Mouse (Mus musculus) heart, postnatal 4 days (tissue): ENCODE measurements around the gene Nms. TPM values are rescaled to one million over a fixed set of nuclear protein-coding genes. Genes with fewer than 3 reads are reported as not detected.

Experiments used
- DNase-seq: peaks from one replicate; pipeline ENCODE4 v3.0.0; 2021
- total RNA-seq, 2 experiments: library from RNA; stranded (reverse); gene quantifications; 2 replicates each; pipeline ENCODE4 v1.2.3; 2021

The Nms gene
- not detected for total RNA-seq

DNA sequence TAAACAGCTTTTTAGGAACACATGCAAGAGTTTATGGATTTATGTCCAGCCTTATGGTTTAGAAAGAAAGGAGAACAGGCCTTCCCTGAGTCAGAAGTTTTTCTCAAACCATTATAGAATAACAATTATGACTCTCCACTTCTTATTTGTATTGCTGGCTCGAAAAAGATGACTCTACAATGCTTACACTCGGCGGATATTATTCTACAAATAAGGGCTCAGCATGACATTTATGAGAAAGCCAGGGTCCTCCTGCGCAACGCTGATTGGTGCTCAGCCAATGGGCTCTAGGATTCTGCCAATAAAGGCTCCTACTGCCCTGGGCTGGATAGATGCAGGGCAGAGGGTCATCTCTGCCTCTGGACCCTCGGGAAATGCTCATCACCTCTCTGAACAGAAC lies at the start of gene Nms:
Nms (plus strand) TSS at position 301 of the 400 bp plus-strand sequence.
- DNase-seq = no peak

DNA sequence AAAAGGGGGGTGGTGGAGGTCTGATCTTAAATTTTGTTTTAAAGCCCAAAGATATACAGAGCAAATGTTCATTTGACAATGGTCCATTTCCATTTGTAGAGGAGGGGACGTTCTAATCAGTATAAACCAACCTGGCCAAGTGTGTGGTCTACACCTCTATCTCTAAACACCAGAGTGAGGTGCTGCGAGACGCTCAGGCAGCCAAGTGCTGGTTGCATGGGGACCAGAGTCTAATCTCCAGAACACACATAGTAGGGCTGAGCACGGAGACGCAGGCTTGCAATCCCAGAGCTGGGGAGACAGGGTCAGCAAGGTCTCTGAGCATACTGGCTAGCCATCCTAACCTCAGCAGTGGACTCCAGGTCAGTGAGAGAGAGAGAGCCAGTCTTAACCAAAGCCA lies 47.5 kb upstream of the Nms start:
- no peak for DNase-seq

GRCm38 (mm10) chr1:38893081-38893480 lies 45.9 kb upstream of the Nms start:
- no peak for DNase-seq

GRCm38 (mm10) chr1:38897431-38898248 lies 41.3 kb upstream of the Nms start, which contains the start of gene Chst10:
Chst10 (minus strand) TSS chr1:38898161.
- DNase-seq = peak; percentile 54

DNA sequence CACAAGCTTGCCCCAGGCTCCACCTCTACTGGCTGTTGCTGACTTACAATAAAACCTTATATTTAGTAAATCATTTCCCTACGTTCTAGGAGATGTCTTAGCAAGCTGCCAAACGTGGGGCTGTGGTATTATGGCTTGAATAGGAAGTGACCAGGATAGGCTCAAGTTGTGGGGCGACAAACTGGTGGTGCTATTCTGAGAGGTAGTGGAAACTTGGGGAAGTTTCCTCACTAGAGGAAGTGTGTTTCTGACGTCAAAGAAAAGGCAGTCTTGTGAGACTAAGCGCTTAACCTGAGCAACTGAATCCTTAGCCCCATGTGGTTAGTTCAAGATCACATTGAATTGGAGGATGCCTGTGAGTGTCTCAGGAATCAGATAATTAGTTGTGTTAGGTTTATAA lies 36.4 kb upstream of the Nms start:
- DNase-seq = no peak

GRCm38 (mm10) chr1:38903985-38904384 lies 35.0 kb upstream of the Nms start:
- DNase-seq = no peak

- no peak for DNase-seq
Measured at GRCm38 (mm10) chr1:38928996-38929395, 10.0 kb upstream of the Nms start.

GRCm38 (mm10) chr1:38929468-38929867 lies 9.5 kb upstream of the Nms start:
- DNase-seq = no peak

DNA sequence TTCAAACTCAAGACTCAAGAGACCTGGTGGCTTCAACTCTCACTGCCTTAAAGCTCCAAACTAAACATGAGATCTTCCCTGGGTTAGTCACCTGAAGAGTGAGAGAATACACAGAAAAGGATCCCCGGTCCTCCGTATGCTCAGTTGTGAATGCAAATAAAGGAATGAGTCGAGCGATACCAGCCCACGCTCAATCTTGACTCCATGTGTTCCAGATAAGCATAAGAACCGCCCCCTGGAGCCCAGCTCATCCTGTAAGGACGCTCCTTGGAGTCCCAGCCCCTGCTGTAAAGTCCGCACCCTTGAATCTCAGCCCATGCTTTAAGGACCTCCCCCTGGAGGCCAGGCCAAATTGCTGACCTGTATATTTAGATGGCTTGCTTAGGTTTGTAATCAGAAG lies 8.2 kb upstream of the Nms start:
- no peak for DNase-seq

GRCm38 (mm10) chr1:38934668-38935067 lies 4.3 kb upstream of the Nms start:
- DNase-seq = peak; percentile 14

DNA sequence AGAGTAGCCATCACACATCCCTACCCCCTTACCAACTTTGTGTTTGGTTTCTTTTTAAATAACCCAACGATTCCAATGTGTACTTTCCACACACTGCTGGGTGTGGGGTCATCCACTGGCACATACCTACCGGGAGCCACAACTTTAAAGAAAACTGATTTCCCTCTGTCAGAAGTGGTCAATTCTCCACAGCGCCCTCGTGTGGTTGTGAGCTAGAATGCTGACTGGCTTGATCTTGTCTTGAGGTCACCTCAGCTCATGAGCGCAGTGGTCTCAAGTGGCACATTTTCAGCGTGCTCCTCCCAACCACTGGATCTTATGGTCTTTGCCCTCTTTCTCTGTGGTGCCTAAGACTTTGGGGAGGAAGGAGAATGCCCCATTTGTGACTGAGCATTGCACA lies 2.2 kb upstream of the Nms start:
- DNase-seq = peak; percentile 15

DNA sequence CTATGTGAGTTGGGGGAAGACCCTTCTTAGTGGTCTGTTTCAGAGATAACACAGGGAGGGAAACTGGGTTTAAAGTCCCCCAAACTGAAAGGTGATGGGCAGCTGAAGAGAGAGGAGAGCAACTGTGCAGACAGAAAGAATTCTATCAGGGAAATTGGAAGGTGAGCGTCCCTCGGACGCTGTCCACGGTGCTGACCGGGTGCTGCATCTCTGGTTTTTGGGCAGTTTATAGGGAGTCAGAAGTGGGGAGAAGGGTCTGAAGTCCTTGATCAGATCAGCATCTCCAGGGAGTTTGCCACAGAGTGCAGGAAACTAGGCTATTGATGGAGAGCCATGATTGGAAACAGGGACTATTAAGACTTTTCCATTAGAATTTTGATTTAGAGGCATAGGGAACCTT lies 659 bp downstream of the Nms start:
- peak; percentile 41 for DNase-seq

- no peak for DNase-seq
Measured at GRCm38 (mm10) chr1:38956457-38956856, 17.5 kb downstream of the Nms start.

DNA sequence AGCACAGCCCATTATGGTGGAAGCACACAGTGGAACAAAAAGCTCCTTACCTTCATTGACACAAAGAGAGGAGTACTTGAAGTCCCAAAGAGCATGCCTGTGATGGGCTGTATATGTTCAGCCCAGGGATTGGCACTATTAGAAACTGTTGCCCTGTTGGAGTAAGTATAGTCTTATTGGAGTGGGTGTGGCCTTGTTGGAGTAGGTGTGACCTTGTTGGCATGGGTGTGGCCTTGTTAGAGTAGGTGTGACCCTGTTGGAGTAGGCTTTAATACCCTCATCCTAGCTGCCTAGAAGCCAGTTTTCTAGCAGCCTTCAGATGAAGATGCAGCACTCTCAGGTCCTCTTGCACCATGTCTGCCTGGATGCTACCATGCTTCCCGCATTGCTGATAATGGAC lies 30.2 kb downstream of the Nms start:
- DNase-seq = no peak

DNA sequence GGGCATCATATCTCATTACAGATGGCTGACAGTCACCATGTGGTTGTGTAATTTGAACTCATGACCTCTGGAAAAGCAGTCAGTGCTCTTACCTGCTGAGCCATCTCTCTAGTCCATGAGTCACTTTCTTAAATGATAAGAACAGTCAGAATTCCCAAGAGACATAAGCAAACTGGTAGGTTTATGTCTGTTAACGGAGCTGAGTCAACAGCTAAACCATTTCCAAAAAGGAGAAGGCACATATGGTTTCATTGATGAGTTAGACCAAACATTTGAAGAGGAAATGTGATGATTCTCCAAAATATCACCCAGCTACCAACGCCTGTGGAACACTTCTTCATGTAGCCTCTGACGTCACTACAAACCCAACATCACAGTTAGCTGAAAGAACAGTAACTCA lies 32.8 kb downstream of the Nms start:
- DNase-seq = no peak

GRCm38 (mm10) chr1:38972986-38973592 lies 34.1 kb downstream of the Nms start:
- no peak for DNase-seq

DNA sequence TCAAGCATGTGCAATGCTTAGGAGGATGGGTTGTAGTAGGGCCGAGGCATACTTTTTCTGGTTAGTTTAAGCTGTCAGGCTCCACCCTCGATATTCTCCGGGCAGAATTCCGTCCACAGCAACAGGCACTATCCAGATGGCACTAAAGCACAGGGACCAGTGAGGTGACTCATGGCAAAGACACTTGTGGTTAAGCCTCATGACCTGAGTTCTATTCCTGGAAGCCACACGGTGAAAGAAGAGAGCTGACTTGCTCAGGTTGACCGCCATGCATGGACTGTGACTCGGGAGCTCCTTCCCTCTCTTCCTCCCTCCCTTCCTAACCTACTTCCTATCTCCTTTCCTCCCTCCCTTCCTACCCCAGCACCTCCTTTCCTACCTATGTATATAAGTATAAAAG lies 41.0 kb downstream of the Nms start:
- DNase-seq = no peak

- no peak for DNase-seq
Measured at GRCm38 (mm10) chr1:38983870-38984269, 44.9 kb downstream of the Nms start.

GRCm38 (mm10) chr1:38985308-38985707 lies 46.4 kb downstream of the Nms start, which contains the start of gene Pdcl3:
Pdcl3 (plus strand) TSS chr1:38985608.
- no peak for DNase-seq

- DNase-seq = peak; percentile 98
Measured at GRCm38 (mm10) chr1:38987080-38987864, 48.3 kb downstream of the Nms start.

DNA sequence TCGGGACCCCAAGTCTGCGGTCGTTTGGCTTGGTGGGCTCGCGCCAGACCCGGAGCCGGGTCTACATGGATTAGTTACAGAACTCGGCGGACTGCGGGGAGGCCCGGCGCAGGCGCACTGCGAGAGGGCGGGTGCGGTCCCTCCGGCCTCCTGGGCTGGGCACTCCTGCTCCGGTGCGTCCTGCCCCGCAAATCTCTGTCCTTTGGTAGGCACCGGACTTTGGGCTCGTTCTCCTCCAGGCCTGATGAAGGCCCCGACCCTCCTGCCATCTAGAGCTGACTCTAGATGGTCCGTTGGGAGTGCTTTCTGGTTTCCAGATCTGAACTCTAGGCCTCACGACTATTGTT lies 48.9 kb downstream of the Nms start:
- DNase-seq = no peak

GRCm38 (mm10) chr1:38988357-38988756 lies 49.4 kb downstream of the Nms start:
- DNase-seq = no peak

DNA sequence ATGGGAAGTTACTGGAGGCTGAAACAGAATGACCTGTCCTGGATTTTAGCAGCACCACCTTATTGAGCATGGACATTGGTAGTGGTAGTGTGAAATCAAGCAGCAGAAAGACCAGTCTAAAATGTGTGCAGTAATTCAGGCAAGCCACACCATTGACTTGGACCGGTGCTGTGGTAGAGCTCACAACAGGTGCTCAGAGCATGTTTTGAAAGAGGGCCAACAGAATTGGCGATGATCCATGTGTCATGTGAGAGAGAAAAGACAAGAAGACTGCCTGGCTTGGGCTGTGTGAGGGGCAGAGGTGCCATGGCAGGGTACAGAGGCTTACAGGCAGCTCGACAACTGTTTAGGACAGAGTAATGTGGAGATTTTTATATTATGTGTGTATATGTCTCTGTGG lies 53.4 kb downstream of the Nms start:
- peak; percentile 61 for DNase-seq
